Mouse (Mus musculus) CD4-positive, CD25-positive, alpha-beta regulatory T cell, adult 4 months (primary cell): ENCODE results near the gene Tgm5. TPM values are rescaled to one million over a fixed set of nuclear protein-coding genes. Genes with fewer than 3 reads are reported as not detected.
"Not testable (repeated sequence)": the region's sequence is repeated elsewhere in the genome, so short reads cannot be mapped to it uniquely, and the experiment has no call there.

Source experiments
- ATAC-seq: one replicate; pipeline ENCODE4 v1.8.0; 2017
- polyA plus RNA-seq, 2 experiments: library from polyadenylated mRNA; unstranded; fragments of 100-300 nt; shearing (Covaris generic); gene quantifications; one replicate each; pipeline ENCODE4 v1.2.1; 2017

Tgm5 gene
- not detected for polyA plus RNA-seq

- ATAC-seq = no peak
Measured at GRCm38 (mm10) chr2:121085480-121086185, at the start of gene Tgm5. Gene Tgm5 (minus strand): TSS chr2:121085841.

DNA sequence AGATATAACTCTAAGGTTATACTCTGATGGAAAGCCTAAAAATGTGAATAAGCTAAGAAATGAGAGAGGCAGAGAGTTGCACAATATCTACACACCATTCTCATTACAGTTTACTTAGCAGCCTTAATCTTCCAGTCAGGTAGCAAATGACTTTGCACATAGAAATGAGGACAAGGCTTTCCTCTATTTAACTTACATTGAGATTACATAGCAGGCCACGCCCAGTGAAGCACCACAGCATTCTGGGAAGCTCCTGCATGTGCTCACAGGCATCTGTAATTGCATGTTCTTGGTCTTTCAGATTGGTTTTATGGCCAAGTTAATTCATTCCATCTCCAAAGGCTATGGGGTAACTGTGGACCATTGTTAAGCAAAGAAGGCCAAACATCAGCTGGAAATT lies 47.2 kb upstream of the Tgm5 start:
- ATAC-seq = no peak

GRCm38 (mm10) chr2:121128865-121129620 lies 43.4 kb upstream of the Tgm5 start:
- no peak for ATAC-seq

DNA sequence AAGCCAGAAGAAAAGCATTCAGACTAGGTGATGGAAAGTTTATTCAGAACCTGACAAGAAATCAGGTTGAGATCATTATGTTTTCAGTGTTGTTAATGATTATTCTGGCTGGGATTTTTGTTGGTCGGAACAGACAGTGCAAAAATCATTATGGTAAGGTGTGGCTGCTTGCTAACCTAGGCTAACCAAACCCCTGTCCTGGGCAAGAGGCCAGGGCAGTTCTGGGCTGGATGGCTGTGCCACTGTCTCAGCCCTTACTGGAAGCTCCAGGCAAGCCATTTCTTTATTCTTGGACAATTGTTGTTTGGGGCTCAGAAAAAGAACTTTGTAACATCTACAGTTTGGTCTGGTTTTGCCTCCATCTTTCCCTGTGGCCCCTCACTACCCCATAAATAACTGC lies 41.9 kb upstream of the Tgm5 start:
- no peak for ATAC-seq

GRCm38 (mm10) chr2:121126302-121126701 lies 40.7 kb upstream of the Tgm5 start:
- ATAC-seq = not testable (repeated sequence)

GRCm38 (mm10) chr2:121119260-121119659 lies 33.6 kb upstream of the Tgm5 start:
- no peak for ATAC-seq

- ATAC-seq = no peak
Measured at GRCm38 (mm10) chr2:121115418-121115817, 29.8 kb upstream of the Tgm5 start.

DNA sequence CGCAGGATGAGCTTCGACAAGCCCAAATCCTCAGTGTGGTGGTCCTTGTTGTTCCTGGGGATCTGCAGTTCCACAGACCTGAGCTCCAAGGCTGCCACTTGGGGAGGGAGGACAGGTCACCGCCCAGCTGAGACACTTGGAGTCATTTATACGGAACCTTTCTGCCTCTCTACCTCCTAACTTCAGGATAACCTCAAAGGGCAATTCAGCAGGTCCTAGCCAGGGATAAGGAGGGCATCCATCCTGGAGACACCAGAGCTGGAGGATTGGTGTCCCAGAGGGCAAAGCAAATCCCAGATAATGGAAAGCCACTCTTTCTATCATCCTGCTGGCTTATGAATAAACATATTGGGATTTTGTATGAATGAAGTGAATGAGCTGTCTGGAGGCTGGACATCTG lies 24.1 kb upstream of the Tgm5 start, which contains the start of gene Tgm7:
Gene Tgm7 (minus strand): TSS at position 101 of the 400 bp plus-strand sequence.
- no peak for ATAC-seq

- no peak for ATAC-seq
Measured at GRCm38 (mm10) chr2:121105940-121106339, 20.3 kb upstream of the Tgm5 start.

DNA sequence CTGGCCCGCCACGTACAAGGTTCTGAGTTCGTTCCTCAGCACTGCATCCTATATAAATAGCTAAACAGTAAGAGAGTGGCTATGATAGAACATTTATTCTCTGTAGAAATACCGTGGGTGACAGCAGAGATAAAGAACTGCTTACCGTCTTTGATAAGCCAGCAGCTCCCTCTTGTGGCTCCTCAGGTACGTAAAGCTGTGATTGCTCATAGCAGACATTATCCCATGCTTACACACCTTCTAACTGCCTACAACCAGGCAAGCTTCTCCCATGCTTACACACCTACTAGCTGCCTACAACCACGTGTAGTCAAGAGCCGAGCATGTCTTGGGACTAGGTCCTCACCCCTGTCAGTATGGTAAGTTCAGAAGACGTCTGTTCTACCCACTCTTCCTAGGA lies 16.4 kb upstream of the Tgm5 start:
- peak; percentile 66 for ATAC-seq

- ATAC-seq = no peak
Measured at GRCm38 (mm10) chr2:121089751-121090150, 4.1 kb upstream of the Tgm5 start.

DNA sequence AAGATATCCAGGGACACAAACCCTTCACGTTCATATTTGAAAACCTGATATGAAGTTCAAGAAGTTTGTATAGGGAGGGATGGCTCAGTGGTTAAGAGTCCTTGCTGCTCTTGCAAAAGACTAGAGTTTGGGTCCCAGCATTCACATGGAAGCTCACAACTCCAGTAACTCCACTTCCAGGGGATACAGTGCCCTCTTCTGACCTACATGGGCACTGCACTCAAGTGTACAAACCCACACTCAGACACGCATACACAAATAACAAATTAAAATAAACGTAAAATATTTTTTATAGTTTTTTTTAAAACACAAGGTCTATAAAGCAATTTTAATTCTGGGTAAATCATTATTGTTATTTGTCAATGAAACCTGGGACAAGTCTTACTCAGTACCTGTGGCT lies 2.9 kb upstream of the Tgm5 start:
- ATAC-seq = no peak

GRCm38 (mm10) chr2:121082626-121083025 lies 3.0 kb downstream of the Tgm5 start:
- no peak for ATAC-seq

- no peak for ATAC-seq
Measured at GRCm38 (mm10) chr2:121074747-121075146, 10.9 kb downstream of the Tgm5 start.

GRCm38 (mm10) chr2:121071871-121072270 lies 13.8 kb downstream of the Tgm5 start:
- ATAC-seq = no peak

- ATAC-seq = no peak
Measured at GRCm38 (mm10) chr2:121069506-121069905, 16.1 kb downstream of the Tgm5 start.

- no peak for ATAC-seq
Measured at GRCm38 (mm10) chr2:121067116-121067515, 18.5 kb downstream of the Tgm5 start.

GRCm38 (mm10) chr2:121061315-121061714 lies 24.3 kb downstream of the Tgm5 start:
- ATAC-seq = no peak

DNA sequence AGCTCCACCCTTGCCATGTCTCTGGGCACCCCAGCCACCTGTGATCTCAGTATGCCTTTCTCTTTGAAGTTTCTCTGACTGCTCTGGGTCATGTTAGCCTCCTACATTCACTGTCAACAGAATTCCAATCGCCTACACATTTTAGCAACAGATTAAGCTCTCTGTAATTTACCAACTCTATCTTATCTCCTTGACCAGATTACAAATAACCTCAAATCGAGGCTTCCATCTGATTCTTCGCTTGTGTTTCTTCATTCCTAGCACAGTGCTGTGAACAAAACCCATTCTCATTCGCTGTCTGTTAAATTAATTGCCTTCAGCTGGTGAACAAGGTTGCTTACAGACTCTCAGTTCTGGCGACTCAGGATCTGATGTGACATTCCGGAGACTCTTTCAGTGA lies 27.6 kb downstream of the Tgm5 start:
- no peak for ATAC-seq

GRCm38 (mm10) chr2:121055915-121056314 lies 29.7 kb downstream of the Tgm5 start:
- no peak for ATAC-seq

GRCm38 (mm10) chr2:121054060-121054459 lies 31.6 kb downstream of the Tgm5 start:
- no peak for ATAC-seq

GRCm38 (mm10) chr2:121052176-121052575 lies 33.5 kb downstream of the Tgm5 start:
- ATAC-seq = no peak

DNA sequence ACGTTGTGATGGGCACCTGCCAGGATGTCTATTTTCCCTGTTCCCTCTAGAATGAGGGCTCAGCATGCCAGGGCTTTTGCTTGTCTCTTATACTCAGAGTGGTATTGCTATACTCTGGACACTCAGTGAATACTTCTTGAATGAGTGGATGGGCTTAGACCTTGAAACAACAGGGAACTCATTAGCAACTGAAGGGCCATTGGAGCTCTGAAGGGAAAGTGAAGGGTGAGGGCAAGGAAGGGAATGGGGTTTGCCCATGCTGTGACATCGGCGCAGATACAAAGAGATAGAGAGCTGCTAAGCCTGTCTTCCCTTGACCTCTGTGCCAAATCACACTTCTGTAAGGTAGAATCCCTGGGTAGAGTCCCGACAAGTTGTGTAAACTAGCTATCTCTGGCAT lies 40.0 kb downstream of the Tgm5 start:
- no peak for ATAC-seq

- ATAC-seq = no peak
Measured at GRCm38 (mm10) chr2:121041098-121041497, 44.5 kb downstream of the Tgm5 start.
